Mouse (Mus musculus): ENCODE data around the gene Ankrd66. TPM values are rescaled to one million over a fixed set of nuclear protein-coding genes. Genes with fewer than 3 reads are reported as not detected.

Ankrd66 gene
- polyA plus RNA-seq, 1 experiment from 2014 or later: 0.19 TPM

DNA sequence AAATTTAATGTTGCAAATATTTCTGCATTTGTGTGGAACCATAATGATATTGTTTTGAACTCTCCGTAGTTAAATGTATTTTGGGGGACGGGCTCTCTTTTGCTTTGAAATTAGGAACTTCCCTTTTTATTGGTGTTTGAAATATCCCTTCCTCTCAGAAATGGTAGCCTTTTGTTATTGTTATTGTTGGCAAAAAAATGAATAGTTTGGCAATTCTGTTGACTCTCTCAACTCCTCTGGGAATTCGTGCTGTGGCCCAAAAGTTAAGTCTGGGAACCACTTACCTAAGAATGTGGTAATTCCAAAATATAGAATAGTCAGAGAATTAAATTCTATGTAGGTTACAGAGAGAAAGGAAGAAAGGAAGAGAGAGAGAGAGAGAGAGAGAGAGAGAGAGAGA is 23.3 kb downstream of the Ankrd66 start:
- 87% methylated on average over 3 of the region's 3 CpGs for WGBS
- no peaks in the 10 kb centered on the region for H3K4me1 ChIP-seq (ENCODE audit: control insufficient read depth, insufficient read depth, low read length)
- no peaks in the 10 kb centered on the region for H3K36me3 ChIP-seq (ENCODE audit: control insufficient read depth, insufficient read depth, low read length)
- H3K9ac ChIP-seq (replicated peaks; ENCODE audit: low read depth, low read length): no peak overlapping the region
- H3K27ac ChIP-seq (ENCODE audit: low read length): no peak overlapping the region
- H3K9me3 ChIP-seq (ENCODE audit: control insufficient read depth, low read depth, low read length): peaks cover under 1% of the 10 kb centered on the region; the same call in 1 of the 2 replicates
- H3K4me2 ChIP-seq (replicated peaks; ENCODE audit: low read depth, low read length): no peak overlapping the region
- H3K27me3 ChIP-seq (ENCODE audit: control insufficient read depth, insufficient read depth, low read length): no peaks in the 10 kb centered on the region
- ATAC-seq (ENCODE audit: insufficient number of reproducible peaks, insufficient read depth, low FRiP score, low read depth): no peak
- no peak overlapping the region for H3K4me3 ChIP-seq (ENCODE audit: low read depth, low read length)

DNA sequence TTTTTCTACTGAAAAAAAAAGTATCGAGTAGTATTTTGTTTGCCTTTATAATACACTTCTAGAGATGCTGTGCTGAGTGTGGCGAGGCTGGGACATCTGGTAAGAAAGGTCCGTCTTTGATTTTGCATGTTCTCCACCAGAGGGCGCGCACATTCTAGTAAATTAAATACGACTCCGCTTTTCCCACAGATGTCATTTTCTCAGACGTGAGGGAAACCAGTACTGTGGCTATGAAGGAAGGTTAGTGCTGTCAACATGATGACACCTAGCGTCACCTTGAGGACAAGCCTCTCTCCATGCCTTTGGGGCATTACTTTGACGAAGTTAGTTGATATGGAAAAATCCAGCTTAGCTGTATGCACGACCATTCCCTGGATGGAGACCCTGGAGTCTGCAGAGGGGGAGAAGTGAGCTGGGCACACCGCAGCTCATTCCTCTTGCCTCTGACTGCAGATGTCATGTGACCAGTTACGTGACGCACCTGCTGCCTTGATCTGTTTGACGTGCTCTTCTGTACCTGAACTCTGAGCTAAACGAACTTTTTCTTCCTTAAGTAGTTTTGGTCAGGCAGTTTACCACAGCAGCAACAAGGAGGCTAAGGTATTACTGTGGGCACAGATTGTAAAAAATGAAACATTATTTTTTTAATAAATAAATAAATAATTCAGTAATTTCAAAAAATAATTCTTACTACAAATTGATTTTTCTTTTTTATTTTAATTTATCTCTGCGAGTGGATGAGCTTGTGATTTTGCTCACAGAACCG is 24.6 kb downstream of the Ankrd66 start:
- Histone ChIP-seq H3K4me2 (replicated peaks; ENCODE audit: low read depth, low read length) (0 out of 2 replicates have a peak overlapping the region, but pooled peaks have one; percentile 14), H3K4me1 (ENCODE audit: control insufficient read depth, insufficient read depth, low read length) (no peaks in the 10 kb centered on the region), H3K27ac (ENCODE audit: low read length) (no peak overlapping the region), H3K36me3 (ENCODE audit: control insufficient read depth, insufficient read depth, low read length) (no peaks in the 10 kb centered on the region), H3K9ac (replicated peaks; ENCODE audit: low read depth, low read length) (no peak overlapping the region), H3K27me3 (ENCODE audit: control insufficient read depth, insufficient read depth, low read length) (no peaks in the 10 kb centered on the region), H3K9me3 (ENCODE audit: control insufficient read depth, low read depth, low read length) (peaks cover 3% of the 10 kb centered on the region; the same call in 1 of the 2 replicates), H3K4me3 (ENCODE audit: low read depth, low read length) (no peak overlapping the region)
- 23% methylated on average over 18 of the region's 18 CpGs for WGBS
- ATAC-seq (ENCODE audit: insufficient number of reproducible peaks, insufficient read depth, low FRiP score, low read depth): peak; percentile 46; the same call in 1 of the 2 replicates

DNA sequence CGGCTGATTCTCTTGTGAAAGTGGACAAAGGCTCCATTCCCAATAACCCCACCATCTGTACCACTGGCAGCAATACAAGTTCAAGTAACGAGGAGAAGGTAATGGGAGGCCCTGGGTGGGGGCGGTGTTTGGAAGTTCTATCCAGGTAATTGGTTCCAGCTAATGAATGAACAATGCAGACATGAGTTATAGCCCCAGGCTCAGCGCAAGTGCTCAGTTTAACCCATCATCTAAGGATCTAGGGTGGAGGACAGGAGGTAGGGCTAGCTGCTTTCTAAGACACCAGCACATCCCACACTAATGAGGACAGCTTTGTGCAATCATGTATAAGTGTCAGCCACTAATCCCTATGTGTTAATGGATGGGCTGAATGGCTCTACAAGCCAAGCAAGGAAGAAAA is 32.7 kb downstream of the Ankrd66 start:
- Histone ChIP-seq H3K36me3 (ENCODE audit: control insufficient read depth, insufficient read depth, low read length) (no peaks in the 10 kb centered on the region), H3K4me3 (ENCODE audit: low read depth, low read length) (no peak overlapping the region), H3K9me3 (ENCODE audit: control insufficient read depth, low read depth, low read length) (peaks cover 3% of the 10 kb centered on the region; the same call in 1 of the 2 replicates), H3K27me3 (ENCODE audit: control insufficient read depth, insufficient read depth, low read length) (no peaks in the 10 kb centered on the region), H3K4me1 (ENCODE audit: control insufficient read depth, insufficient read depth, low read length) (no peaks in the 10 kb centered on the region), H3K9ac (replicated peaks; ENCODE audit: low read depth, low read length) (no peak overlapping the region), H3K4me2 (replicated peaks; ENCODE audit: low read depth, low read length) (no peak overlapping the region), H3K27ac (ENCODE audit: low read length) (no peak overlapping the region)
- 73% methylated on average over 4 of the region's 4 CpGs for WGBS
- no peak for ATAC-seq (ENCODE audit: insufficient number of reproducible peaks, insufficient read depth, low FRiP score, low read depth)

DNA sequence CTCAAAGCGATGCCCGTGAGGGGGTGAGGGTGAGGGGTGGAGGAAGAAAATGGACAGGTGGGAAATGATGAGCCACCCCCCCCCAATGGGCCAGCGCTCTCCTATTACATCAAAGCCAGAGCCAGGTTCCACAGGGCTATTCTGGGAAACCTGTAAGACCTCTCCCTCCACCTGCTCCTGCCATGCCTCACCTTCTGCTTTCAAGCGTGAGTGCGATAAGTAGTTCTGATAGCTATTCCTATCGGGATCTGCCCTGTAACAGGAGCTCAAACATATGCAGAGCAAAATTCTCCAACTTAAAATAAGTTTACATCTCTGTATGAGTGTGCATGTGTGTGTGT is 38.9 kb downstream of the Ankrd66 start:
- Histone ChIP-seq H3K27ac (ENCODE audit: low read length) (0 out of 2 replicates have a peak overlapping the region, but pooled peaks have one; percentile 11), H3K4me2 (replicated peaks; ENCODE audit: low read depth, low read length) (no peak overlapping the region), H3K9me3 (ENCODE audit: control insufficient read depth, low read depth, low read length) (no peaks in the 10 kb centered on the region), H3K9ac (replicated peaks; ENCODE audit: low read depth, low read length) (no peak overlapping the region), H3K4me3 (ENCODE audit: low read depth, low read length) (no peak overlapping the region), H3K36me3 (ENCODE audit: control insufficient read depth, insufficient read depth, low read length) (no peaks in the 10 kb centered on the region), H3K4me1 (ENCODE audit: control insufficient read depth, insufficient read depth, low read length) (no peaks in the 10 kb centered on the region), H3K27me3 (ENCODE audit: control insufficient read depth, insufficient read depth, low read length) (no peaks in the 10 kb centered on the region)
- 19% methylated on average over 6 of the region's 6 CpGs for WGBS
- peak; percentile 76 for ATAC-seq (ENCODE audit: insufficient number of reproducible peaks, insufficient read depth, low FRiP score, low read depth)

DNA sequence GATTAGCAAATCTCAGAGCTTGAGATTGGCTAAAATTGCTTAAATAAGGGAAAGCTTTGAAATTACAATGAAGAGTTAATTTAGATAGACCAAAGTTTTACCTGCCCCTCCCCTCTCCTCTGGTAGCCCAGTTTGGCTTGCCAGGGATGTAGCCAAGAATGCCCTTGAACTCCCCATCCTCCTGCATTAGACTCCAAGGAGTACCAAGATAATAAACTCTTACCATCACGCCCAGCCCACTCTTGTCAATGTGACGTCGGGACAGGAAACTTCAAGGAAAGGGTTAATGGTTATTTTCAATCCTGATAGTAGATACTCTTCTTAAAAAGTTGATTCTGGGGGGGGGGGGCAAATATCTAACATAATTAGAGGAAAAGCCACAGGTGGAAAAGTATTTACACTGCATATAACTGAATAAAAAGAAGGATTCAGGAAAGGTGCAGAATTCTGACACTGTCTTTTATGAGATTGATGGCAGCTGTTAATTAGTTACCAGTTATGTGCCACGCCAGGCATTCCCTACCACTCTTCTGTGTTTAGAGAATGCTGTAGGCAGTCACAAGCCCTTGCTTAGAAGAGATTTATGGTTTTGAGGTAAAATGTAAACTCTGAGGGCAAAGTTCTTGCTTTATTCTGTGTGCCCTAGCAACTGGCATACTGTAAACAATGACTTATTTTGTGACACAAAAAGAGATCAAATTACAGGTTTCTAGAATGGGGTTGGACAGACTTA is 39.4 kb downstream of the Ankrd66 start:
- Histone ChIP-seq H3K9ac (replicated peaks; ENCODE audit: low read depth, low read length) (no peak overlapping the region), H3K4me3 (ENCODE audit: low read depth, low read length) (no peak overlapping the region), H3K27me3 (ENCODE audit: control insufficient read depth, insufficient read depth, low read length) (no peaks in the 10 kb centered on the region), H3K27ac (ENCODE audit: low read length) (0 out of 2 replicates have a peak overlapping the region, but pooled peaks have one; percentile 11), H3K4me1 (ENCODE audit: control insufficient read depth, insufficient read depth, low read length) (no peaks in the 10 kb centered on the region), H3K4me2 (replicated peaks; ENCODE audit: low read depth, low read length) (no peak overlapping the region), H3K9me3 (ENCODE audit: control insufficient read depth, low read depth, low read length) (no peaks in the 10 kb centered on the region), H3K36me3 (ENCODE audit: control insufficient read depth, insufficient read depth, low read length) (no peaks in the 10 kb centered on the region)
- ATAC-seq (ENCODE audit: insufficient number of reproducible peaks, insufficient read depth, low FRiP score, low read depth): peak; percentile 83
- 21% methylated on average over 4 of the region's 4 CpGs for WGBS

DNA sequence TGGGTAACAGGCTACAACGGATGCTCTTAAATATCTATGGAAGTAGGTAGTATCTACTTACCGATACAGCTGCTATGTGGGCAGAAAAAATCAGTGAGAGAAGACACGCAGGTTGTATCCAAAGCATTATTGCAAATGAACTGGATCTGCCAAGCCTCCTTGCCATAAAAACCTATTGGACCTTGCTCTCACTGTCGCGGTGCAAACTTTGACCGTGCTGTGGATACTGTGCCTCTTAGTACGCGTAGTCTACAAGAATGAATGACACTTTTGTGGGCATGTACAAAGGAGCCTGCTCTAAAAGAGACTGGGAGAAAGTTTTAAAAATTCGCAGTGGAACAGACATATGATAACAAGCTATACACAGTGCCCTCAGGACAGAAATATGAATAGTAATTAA is 40.8 kb downstream of the Ankrd66 start, which contains the start of gene Mep1a:
Gene Mep1a, minus strand, starts transcription at position 221 of the 400 bp plus-strand sequence.
- H3K27ac ChIP-seq (ENCODE audit: low read length): no peak within 1 kb of the TSS
- no peaks in the 10 kb centered on the region for H3K4me1 ChIP-seq (ENCODE audit: control insufficient read depth, insufficient read depth, low read length)
- H3K27me3 ChIP-seq (ENCODE audit: control insufficient read depth, insufficient read depth, low read length): no peaks in the 10 kb centered on the region
- no peak for ATAC-seq (ENCODE audit: insufficient number of reproducible peaks, insufficient read depth, low FRiP score, low read depth)
- H3K4me2 ChIP-seq (replicated peaks; ENCODE audit: low read depth, low read length): no peak within 1 kb of the TSS
- no peaks in the 10 kb centered on the region for H3K36me3 ChIP-seq (ENCODE audit: control insufficient read depth, insufficient read depth, low read length)
- no peaks in the 10 kb centered on the region for H3K9me3 ChIP-seq (ENCODE audit: control insufficient read depth, low read depth, low read length)
- H3K4me3 ChIP-seq (ENCODE audit: low read depth, low read length): no peak within 1 kb of the TSS
- WGBS: 90% methylated on average over 9 of the region's 9 CpGs
- H3K9ac ChIP-seq (replicated peaks; ENCODE audit: low read depth, low read length): no peak within 1 kb of the TSS

DNA sequence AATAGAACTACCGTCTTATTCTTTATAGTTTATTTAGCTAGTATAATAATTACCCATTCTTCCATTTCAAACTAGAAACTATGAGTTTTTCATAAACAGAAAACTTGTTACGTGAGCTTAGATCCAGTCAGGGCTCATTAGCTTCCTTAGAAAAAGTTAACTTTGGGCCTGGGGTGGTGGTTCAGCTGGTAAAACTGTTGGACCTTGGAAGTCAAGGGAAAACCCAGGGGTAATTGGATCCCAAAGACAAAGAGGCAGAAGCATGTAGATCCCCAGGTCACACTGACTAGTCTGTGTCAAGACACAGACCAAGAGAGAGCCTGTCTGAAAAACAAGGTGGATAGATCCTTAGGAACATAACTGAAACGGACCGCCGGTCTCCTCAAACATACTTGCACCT is 41.8 kb downstream of the Ankrd66 start:
- no peaks in the 10 kb centered on the region for H3K4me1 ChIP-seq (ENCODE audit: control insufficient read depth, insufficient read depth, low read length)
- no peaks in the 10 kb centered on the region for H3K27me3 ChIP-seq (ENCODE audit: control insufficient read depth, insufficient read depth, low read length)
- no peak overlapping the region for H3K4me3 ChIP-seq (ENCODE audit: low read depth, low read length)
- H3K36me3 ChIP-seq (ENCODE audit: control insufficient read depth, insufficient read depth, low read length): no peaks in the 10 kb centered on the region
- H3K9ac ChIP-seq (replicated peaks; ENCODE audit: low read depth, low read length): no peak overlapping the region
- no peaks in the 10 kb centered on the region for H3K9me3 ChIP-seq (ENCODE audit: control insufficient read depth, low read depth, low read length)
- ATAC-seq (ENCODE audit: insufficient number of reproducible peaks, insufficient read depth, low FRiP score, low read depth): no peak
- WGBS: 86% methylated on average over 5 of the region's 5 CpGs
- no peak overlapping the region for H3K4me2 ChIP-seq (replicated peaks; ENCODE audit: low read depth, low read length)
- no peak overlapping the region for H3K27ac ChIP-seq (ENCODE audit: low read length)

DNA sequence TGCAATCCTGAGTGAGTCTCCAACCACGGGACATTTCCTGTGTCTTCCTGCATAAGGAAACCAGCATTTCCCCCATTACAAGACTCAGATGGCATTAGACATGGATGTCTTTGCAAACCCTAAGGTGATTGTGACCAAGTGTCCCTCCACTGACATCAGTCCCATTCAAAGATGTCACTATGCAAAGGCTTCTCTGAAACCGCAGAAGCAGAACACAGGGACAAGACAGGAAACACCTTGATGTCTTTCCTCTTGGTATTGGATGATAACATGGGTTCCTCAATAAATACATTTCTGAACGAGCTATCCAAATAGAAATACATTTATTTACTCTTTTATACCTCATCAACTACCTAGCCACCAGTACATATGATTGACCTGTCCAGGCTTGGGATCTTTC is 42.2 kb downstream of the Ankrd66 start:
- no peaks in the 10 kb centered on the region for H3K4me1 ChIP-seq (ENCODE audit: control insufficient read depth, insufficient read depth, low read length)
- no peaks in the 10 kb centered on the region for H3K27me3 ChIP-seq (ENCODE audit: control insufficient read depth, insufficient read depth, low read length)
- H3K27ac ChIP-seq (ENCODE audit: low read length): no peak overlapping the region
- WGBS: 75% methylated on average over 3 of the region's 3 CpGs
- no peak overlapping the region for H3K9ac ChIP-seq (replicated peaks; ENCODE audit: low read depth, low read length)
- H3K4me2 ChIP-seq (replicated peaks; ENCODE audit: low read depth, low read length): no peak overlapping the region
- H3K9me3 ChIP-seq (ENCODE audit: control insufficient read depth, low read depth, low read length): no peaks in the 10 kb centered on the region
- ATAC-seq (ENCODE audit: insufficient number of reproducible peaks, insufficient read depth, low FRiP score, low read depth): no peak
- H3K36me3 ChIP-seq (ENCODE audit: control insufficient read depth, insufficient read depth, low read length): no peaks in the 10 kb centered on the region
- no peak overlapping the region for H3K4me3 ChIP-seq (ENCODE audit: low read depth, low read length)

Measured in stomach, embryonic 14.5 days (tissue).